Mouse (Mus musculus): ENCODE measurements around the gene Arpc5. TPM values are rescaled to one million over a fixed set of nuclear protein-coding genes. Genes with fewer than 3 reads are reported as not detected.

The Arpc5 gene
- polyA plus RNA-seq, 1 experiment from 2014 or later = 372 TPM

DNA sequence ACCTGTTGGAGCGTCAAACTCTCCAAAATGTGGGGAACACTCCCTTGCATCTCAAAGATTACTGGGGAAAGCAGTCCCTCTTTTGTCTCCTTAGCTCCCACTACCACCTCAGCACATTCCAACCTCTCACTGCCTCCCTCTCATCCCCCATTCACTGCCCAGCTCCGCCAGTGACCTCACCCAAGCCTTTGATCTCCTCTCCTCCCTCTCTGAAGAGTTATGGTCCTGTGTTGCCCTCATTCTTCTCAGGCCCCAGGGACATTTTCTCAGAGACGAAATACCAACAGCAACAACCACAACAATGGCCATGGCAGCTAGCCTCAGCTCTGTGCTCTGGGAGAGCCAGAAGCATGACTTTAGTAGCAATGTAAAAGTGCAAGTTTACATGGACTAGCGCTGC is 24.9 kb downstream of the Arpc5 start:
- ATAC-seq = peak; percentile 26; the same call in 1 of the 2 replicates
- Histone ChIP-seq H3K9ac (ENCODE audit: low read depth, low read length) (no peak overlapping the region), H3K4me1 (ENCODE audit: control insufficient read depth, insufficient read depth, low read length) (peaks cover 15% of the 10 kb centered on the region), H3K27me3 (replicated peaks; ENCODE audit: control insufficient read depth, insufficient read depth, low read length) (no peaks in the 10 kb centered on the region), H3K4me2 (ENCODE audit: low read depth, low read length) (no peak overlapping the region), H3K9me3 (ENCODE audit: control insufficient read depth, low read length) (no peaks in the 10 kb centered on the region), H3K36me3 (ENCODE audit: control insufficient read depth, insufficient read depth, low read length) (no peaks in the 10 kb centered on the region), H3K27ac (ENCODE audit: low read length) (peak overlapping the region; percentile 10), H3K4me3 (ENCODE audit: low read length) (no peak overlapping the region)
- 32% methylated on average over 4 of the region's 4 CpGs for WGBS

DNA sequence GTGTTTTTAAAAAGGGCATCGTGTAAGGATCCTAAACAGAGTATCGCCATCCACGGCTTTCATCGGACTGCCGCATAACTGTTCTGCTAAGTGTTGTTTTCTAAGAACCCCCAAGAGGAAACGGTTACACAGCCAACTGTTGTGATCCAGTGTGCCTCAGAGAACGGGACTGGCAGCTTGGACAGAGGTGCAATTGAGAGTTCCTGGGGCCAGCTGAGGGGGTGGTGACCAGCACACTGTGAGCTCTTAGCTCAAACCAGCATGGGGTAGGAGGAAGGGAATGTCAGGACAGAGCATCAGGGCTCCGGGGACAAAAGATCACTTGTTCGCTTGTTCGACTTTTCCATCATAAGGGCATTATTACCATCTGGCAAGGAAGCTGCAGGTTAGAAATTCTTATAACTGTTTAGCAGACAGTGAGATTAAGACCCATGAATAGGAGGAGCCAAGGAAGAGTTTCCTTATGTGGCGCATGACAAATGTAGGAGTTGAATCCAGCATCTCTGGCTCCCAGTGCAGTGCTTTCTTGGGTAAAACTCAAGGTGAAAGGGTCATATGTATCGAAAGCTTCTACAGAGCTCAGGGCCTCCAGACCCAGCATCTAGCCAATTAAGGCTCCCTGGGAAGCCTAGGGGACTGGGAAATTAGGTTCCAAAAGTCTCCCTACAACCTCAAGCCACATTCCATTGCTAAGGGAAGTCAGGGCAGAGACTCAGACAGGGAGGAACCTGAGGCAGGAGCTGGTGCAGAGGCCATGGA is 26.6 kb downstream of the Arpc5 start:
- Histone ChIP-seq H3K4me1 (ENCODE audit: control insufficient read depth, insufficient read depth, low read length) (peaks cover 15% of the 10 kb centered on the region), H3K27ac (ENCODE audit: low read length) (no peak overlapping the region), H3K4me3 (ENCODE audit: low read length) (no peak overlapping the region), H3K9me3 (ENCODE audit: control insufficient read depth, low read length) (no peaks in the 10 kb centered on the region), H3K27me3 (replicated peaks; ENCODE audit: control insufficient read depth, insufficient read depth, low read length) (no peaks in the 10 kb centered on the region), H3K4me2 (ENCODE audit: low read depth, low read length) (no peak overlapping the region), H3K9ac (ENCODE audit: low read depth, low read length) (no peak overlapping the region), H3K36me3 (ENCODE audit: control insufficient read depth, insufficient read depth, low read length) (no peaks in the 10 kb centered on the region)
- WGBS = 62% methylated on average over 12 of the region's 12 CpGs
- no peak for ATAC-seq

DNA sequence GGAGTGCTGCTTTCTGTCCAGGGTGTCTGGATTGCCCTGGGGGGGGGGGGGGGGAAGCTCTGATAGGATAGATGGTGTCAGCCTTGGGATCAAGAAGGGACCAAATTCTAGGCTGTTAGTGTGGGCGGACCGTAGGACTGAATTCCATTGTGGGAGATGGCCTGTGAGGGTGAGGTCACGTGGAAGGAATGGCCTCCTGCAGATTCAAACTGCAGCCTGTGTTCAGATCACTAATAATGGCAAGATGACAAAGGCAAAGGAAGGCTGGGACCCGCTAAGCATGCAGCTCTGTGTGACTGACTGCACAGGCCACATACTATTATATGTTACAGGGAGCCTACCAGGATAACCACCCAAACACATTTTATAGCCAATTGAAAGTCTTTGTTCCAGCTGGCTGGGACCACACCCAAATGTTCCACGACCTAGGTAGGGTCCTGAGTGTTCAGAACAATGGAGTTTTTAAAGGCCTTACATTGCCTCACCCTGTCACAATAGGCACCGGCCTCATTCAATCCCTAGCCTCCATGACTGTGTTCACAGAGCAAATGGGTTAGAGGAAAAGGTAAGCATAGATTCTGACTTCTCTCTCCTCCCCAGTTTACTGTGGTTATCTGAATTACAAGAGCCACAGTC is 27.3 kb downstream of the Arpc5 start:
- Histone ChIP-seq H3K4me2 (ENCODE audit: low read depth, low read length) (no peak overlapping the region), H3K4me1 (ENCODE audit: control insufficient read depth, insufficient read depth, low read length) (peaks cover 13% of the 10 kb centered on the region), H3K9ac (ENCODE audit: low read depth, low read length) (no peak overlapping the region), H3K36me3 (ENCODE audit: control insufficient read depth, insufficient read depth, low read length) (no peaks in the 10 kb centered on the region), H3K27ac (ENCODE audit: low read length) (no peak overlapping the region), H3K9me3 (ENCODE audit: control insufficient read depth, low read length) (no peaks in the 10 kb centered on the region), H3K27me3 (replicated peaks; ENCODE audit: control insufficient read depth, insufficient read depth, low read length) (no peaks in the 10 kb centered on the region), H3K4me3 (ENCODE audit: low read length) (no peak overlapping the region)
- no peak for ATAC-seq
- 60% methylated on average over 6 of the region's 6 CpGs for WGBS

DNA sequence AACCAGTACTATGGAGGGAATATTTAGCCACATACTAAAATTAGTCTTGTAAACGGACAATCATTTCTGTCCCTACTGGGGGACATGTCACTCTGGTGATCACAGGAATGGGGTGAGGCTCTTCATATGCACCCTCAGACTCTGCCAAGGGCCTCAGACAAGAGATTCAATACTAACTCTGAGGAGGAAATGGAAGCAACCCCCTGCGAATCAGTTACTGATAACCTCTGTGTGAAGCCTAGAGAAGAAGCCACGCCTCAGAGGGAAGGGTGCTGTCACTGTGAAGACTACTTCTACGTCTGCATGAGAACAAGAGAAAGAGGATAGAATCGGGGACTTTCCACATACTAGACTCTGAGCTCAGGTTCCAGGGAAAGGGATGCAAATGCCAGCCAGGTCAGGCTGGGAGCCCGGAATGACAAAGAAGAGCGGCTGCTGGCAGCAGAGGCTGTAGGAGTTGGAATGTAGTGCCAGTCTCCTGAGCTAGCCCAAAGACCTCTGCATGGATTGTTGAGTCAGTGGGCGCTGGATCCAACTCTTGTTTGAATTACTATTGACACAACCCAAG is 29.4 kb downstream of the Arpc5 start:
- no peak for ATAC-seq
- Histone ChIP-seq H3K9ac (ENCODE audit: low read depth, low read length) (no peak overlapping the region), H3K4me3 (ENCODE audit: low read length) (no peak overlapping the region), H3K9me3 (ENCODE audit: control insufficient read depth, low read length) (no peaks in the 10 kb centered on the region), H3K27ac (ENCODE audit: low read length) (no peak overlapping the region), H3K4me2 (ENCODE audit: low read depth, low read length) (no peak overlapping the region), H3K4me1 (ENCODE audit: control insufficient read depth, insufficient read depth, low read length) (peaks cover 18% of the 10 kb centered on the region), H3K27me3 (replicated peaks; ENCODE audit: control insufficient read depth, insufficient read depth, low read length) (no peaks in the 10 kb centered on the region), H3K36me3 (ENCODE audit: control insufficient read depth, insufficient read depth, low read length) (no peaks in the 10 kb centered on the region)
- WGBS = 60% methylated on average over 8 of the region's 8 CpGs

DNA sequence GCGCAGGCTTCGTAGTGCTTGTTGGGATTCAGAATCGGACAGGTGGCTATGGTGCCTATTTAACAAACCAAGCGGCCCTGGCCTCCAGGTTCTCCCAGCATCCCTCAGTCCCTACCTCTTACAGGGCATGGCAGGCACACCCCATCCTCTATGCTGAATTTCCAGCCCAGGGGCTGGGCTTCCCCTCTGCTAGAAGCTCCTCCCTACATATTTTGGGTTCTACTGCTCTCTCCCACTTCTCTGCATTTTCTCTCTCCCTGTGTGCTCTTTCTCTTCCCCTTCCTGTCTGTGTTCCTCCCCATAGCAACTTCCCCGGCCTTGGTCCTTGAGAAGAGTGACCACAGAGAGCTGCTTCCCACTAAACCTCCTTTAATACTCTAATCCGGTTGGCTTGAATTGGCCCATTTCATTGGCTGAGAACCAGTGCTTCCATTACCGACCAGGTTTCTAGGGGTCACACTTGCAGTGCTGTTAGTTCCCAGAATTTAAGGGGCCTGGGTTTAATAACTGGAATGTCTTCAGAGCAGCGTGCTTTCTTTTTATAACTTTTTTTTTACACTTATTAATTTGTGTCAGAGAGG is 30.4 kb downstream of the Arpc5 start:
- Histone ChIP-seq H3K4me1 (ENCODE audit: control insufficient read depth, insufficient read depth, low read length) (peaks cover 11% of the 10 kb centered on the region), H3K4me3 (ENCODE audit: low read length) (no peak overlapping the region), H3K9ac (ENCODE audit: low read depth, low read length) (no peak overlapping the region), H3K27me3 (replicated peaks; ENCODE audit: control insufficient read depth, insufficient read depth, low read length) (no peaks in the 10 kb centered on the region), H3K9me3 (ENCODE audit: control insufficient read depth, low read length) (no peaks in the 10 kb centered on the region), H3K36me3 (ENCODE audit: control insufficient read depth, insufficient read depth, low read length) (no peaks in the 10 kb centered on the region), H3K4me2 (ENCODE audit: low read depth, low read length) (no peak overlapping the region), H3K27ac (ENCODE audit: low read length) (no peak overlapping the region)
- WGBS = 83% methylated on average over 8 of the region's 8 CpGs
- no peak for ATAC-seq

DNA sequence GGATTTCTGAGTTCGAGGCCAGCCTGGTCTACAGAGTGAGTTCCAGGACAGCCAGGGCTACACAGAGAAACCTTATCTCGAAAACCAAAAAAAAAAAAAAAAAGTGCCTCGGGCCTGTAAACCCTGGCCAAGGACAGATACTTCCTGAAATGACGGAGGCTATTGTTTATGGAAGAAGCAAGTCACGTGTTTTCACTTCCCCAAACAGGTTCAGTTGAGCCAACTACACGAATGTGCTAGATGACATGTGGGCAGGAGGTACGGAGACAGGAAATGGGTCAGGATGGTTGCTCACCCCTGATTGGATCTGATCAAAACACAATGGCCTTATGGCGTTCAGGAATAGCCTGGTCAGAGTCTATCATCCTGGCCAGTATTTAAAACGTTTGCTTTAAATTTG is 31.8 kb downstream of the Arpc5 start:
- Histone ChIP-seq H3K27ac (ENCODE audit: low read length) (no peak overlapping the region), H3K4me2 (ENCODE audit: low read depth, low read length) (no peak overlapping the region), H3K27me3 (replicated peaks; ENCODE audit: control insufficient read depth, insufficient read depth, low read length) (no peaks in the 10 kb centered on the region), H3K4me1 (ENCODE audit: control insufficient read depth, insufficient read depth, low read length) (peaks cover 11% of the 10 kb centered on the region), H3K4me3 (ENCODE audit: low read length) (no peak overlapping the region), H3K36me3 (ENCODE audit: control insufficient read depth, insufficient read depth, low read length) (no peaks in the 10 kb centered on the region), H3K9ac (ENCODE audit: low read depth, low read length) (no peak overlapping the region), H3K9me3 (ENCODE audit: control insufficient read depth, low read length) (no peaks in the 10 kb centered on the region)
- 54% methylated on average over 9 of the region's 9 CpGs for WGBS
- ATAC-seq = no peak

DNA sequence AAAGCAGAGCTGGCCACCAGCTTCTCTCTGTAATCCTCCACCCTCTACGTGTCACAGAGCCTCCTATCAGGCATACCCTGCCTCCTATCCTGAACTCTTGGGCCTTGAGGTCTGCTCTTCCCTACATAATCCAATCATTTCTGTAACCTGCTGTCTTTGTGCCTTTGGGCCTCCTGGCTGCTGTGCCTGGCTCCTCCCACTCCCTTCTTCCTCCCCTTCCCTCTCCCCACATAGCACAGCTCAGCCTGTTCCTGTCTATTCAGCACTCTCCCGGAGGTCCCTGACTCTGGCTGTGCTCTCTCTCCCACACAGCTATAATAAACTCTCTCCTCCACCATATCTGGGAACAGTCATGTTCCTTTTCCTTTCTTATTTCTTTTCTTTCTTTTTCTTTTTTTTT is 33.6 kb downstream of the Arpc5 start, which contains the start of gene Ncf2:
Ncf2 (plus strand) TSS at position 298 of the 400 bp plus-strand sequence.
- Histone ChIP-seq H3K4me1 (ENCODE audit: control insufficient read depth, insufficient read depth, low read length) (peaks cover 11% of the 10 kb centered on the region), H3K27me3 (replicated peaks; ENCODE audit: control insufficient read depth, insufficient read depth, low read length) (no peaks in the 10 kb centered on the region), H3K4me2 (ENCODE audit: low read depth, low read length) (no peak within 1 kb of the TSS), H3K36me3 (ENCODE audit: control insufficient read depth, insufficient read depth, low read length) (no peaks in the 10 kb centered on the region), H3K4me3 (ENCODE audit: low read length) (no peak within 1 kb of the TSS), H3K27ac (ENCODE audit: low read length) (peak within 1 kb of the TSS; percentile 46; the same call in 1 of the 2 replicates), H3K9ac (ENCODE audit: low read depth, low read length) (no peak within 1 kb of the TSS), H3K9me3 (ENCODE audit: control insufficient read depth, low read length) (no peaks in the 10 kb centered on the region)
- peak; percentile 86 for ATAC-seq
- 21% methylated on average over 2 of the region's 2 CpGs for WGBS

DNA sequence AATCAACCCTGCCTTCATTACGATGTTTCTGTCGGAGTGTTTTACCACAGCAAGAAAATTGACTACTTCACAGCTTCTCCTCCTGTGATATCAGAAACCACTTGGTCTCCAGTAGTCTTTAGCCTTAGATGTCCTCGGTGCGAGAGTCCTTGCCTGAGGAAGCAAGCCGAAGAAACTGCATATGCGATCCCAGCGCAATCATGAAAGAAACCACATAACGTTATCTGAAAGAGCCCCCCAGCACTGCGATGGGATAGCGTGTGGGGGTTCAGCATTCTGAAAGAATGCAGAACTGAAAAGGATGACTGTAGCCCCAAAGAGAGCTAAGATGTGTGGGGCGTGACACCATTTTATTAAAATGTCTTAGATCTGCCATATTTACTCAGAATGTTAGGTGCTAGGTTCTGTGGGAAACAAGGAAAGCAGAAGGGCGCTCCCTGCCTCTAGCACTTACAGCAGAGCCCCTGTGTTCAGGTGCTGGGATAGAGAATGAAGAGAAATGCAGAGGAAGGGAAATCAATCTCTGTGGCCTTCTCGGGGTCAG is 34.4 kb downstream of the Arpc5 start:
- 87% methylated on average over 13 of the region's 13 CpGs for WGBS
- no peak overlapping the region for H3K9ac ChIP-seq (ENCODE audit: low read depth, low read length)
- H3K9me3 ChIP-seq (ENCODE audit: control insufficient read depth, low read length) = no peaks in the 10 kb centered on the region
- ATAC-seq = no peak
- no peaks in the 10 kb centered on the region for H3K27me3 ChIP-seq (replicated peaks; ENCODE audit: control insufficient read depth, insufficient read depth, low read length)
- H3K36me3 ChIP-seq (ENCODE audit: control insufficient read depth, insufficient read depth, low read length) = no peaks in the 10 kb centered on the region
- no peak overlapping the region for H3K4me3 ChIP-seq (ENCODE audit: low read length)
- no peak overlapping the region for H3K4me2 ChIP-seq (ENCODE audit: low read depth, low read length)
- peaks cover 11% of the 10 kb centered on the region for H3K4me1 ChIP-seq (ENCODE audit: control insufficient read depth, insufficient read depth, low read length)
- H3K27ac ChIP-seq (ENCODE audit: low read length) = no peak overlapping the region

DNA sequence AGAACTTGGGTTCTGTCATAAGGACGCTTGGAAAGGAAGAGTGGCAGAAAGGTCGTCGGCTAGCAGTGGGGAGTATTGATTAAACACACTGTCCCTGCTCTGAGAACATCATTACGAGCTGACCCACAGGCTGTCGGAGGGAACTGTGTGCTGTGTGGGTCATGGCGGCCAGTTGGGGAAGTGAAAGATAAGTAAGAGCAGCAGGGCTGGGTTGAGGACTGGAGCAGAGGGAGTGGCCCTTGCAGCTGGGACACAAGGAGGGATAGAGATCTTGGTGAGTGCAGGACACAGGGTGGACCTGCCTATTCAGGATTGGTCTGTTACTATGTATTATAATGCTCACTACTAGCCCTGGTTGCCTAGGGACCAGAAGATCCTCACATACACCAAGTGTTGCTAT is 38.6 kb downstream of the Arpc5 start:
- ATAC-seq = no peak
- Histone ChIP-seq H3K4me3 (ENCODE audit: low read length) (no peak overlapping the region), H3K4me2 (ENCODE audit: low read depth, low read length) (no peak overlapping the region), H3K9me3 (ENCODE audit: control insufficient read depth, low read length) (no peaks in the 10 kb centered on the region), H3K36me3 (ENCODE audit: control insufficient read depth, insufficient read depth, low read length) (no peaks in the 10 kb centered on the region), H3K9ac (ENCODE audit: low read depth, low read length) (no peak overlapping the region), H3K4me1 (ENCODE audit: control insufficient read depth, insufficient read depth, low read length) (peaks cover 8% of the 10 kb centered on the region), H3K27me3 (replicated peaks; ENCODE audit: control insufficient read depth, insufficient read depth, low read length) (no peaks in the 10 kb centered on the region), H3K27ac (ENCODE audit: low read length) (no peak overlapping the region)
- WGBS = 73% methylated on average over 6 of the region's 6 CpGs

Data from intestine, embryonic 16.5 days (tissue).